Comparison of ENCODE assay signal across 8 mouse cellular contexts in genomic region chr15:11590542-11591116, GRCm38 (mm10).
A peak's percentile ranks its signal among the peaks of the same experiment; 100 is the strongest.
DNase-seq lines count a peak whose midpoint lies in the region; ATAC-seq and TF ChIP-seq lines count a peak whose summit lies in the region.

No protein-coding gene starts in this region.

- DNase-seq in forebrain, embryonic 14.5 days (ENCODE audit: low spot score), result peak; percentile 69
- no peak for DNase-seq in forebrain, embryonic 11.5 days (ENCODE audit: low spot score)
- no peak for DNase-seq in liver, postnatal 0 days
- DNase-seq in liver, embryonic 11.5 days (ENCODE audit: low spot score), result no peak
- peak; percentile 61 for DNase-seq in embryo, embryonic 11 days
- DNase-seq in lung, postnatal 10 days, result peak; percentile 68
- DNase-seq in forebrain, embryonic 10.5 days (ENCODE audit: extremely low spot score, low spot score), result no peak

- H3K9ac ChIP-seq in forebrain, embryonic 14.5 days (ENCODE audit: low read length), result no peak overlapping the region
- H3K9ac ChIP-seq in forebrain, embryonic 11.5 days (ENCODE audit: low read length), result no peak overlapping the region
- no peak overlapping the region for H3K9ac ChIP-seq in liver, postnatal 0 days (replicated peaks)
- no peak overlapping the region for H3K9ac ChIP-seq in liver, embryonic 11.5 days (ENCODE audit: low read depth, low read length)

- no peak overlapping the region for H3K4me3 ChIP-seq in forebrain, embryonic 14.5 days (ENCODE audit: low read depth, low read length)
- H3K4me3 ChIP-seq in forebrain, embryonic 11.5 days (ENCODE audit: low read depth, low read length), result no peak overlapping the region
- no peak overlapping the region for H3K4me3 ChIP-seq in liver, postnatal 0 days (ENCODE audit: low read depth, low read length)
- no peak overlapping the region for H3K4me3 ChIP-seq in liver, embryonic 11.5 days (ENCODE audit: low read depth, low read length)
- no peak overlapping the region for H3K4me3 ChIP-seq in forebrain, embryonic 10.5 days

- H3K9me3 ChIP-seq in forebrain, embryonic 14.5 days (replicated peaks; ENCODE audit: control insufficient read depth, low read length), result no peaks in the 10 kb centered on the region
- H3K9me3 ChIP-seq in forebrain, embryonic 11.5 days (ENCODE audit: control insufficient read depth, low read length), result no peaks in the 10 kb centered on the region
- H3K9me3 ChIP-seq in liver, postnatal 0 days (ENCODE audit: low read length), result no peaks in the 10 kb centered on the region
- H3K9me3 ChIP-seq in liver, embryonic 11.5 days (ENCODE audit: control insufficient read depth, low read length), result no peaks in the 10 kb centered on the region
- no peaks in the 10 kb centered on the region for H3K9me3 ChIP-seq in forebrain, embryonic 10.5 days

- TF ChIP-seq EP300 in liver, postnatal 0 days (IDR thresholded peaks at IDR 0.05; ENCODE audit: low read depth), result no peak

- 57% methylated on average over 9 of the region's 9 CpGs for WGBS in forebrain, embryonic 14.5 days
- WGBS in forebrain, embryonic 11.5 days, result 60% methylated on average over 9 of the region's 9 CpGs
- WGBS in liver, postnatal 0 days (ENCODE audit: insufficient replicate concordance), result 25% methylated on average over 9 of the region's 9 CpGs
- 38% methylated on average over 9 of the region's 9 CpGs for WGBS in liver, embryonic 11.5 days
- 55% methylated on average over 9 of the region's 9 CpGs for WGBS in forebrain, embryonic 10.5 days

- peak; percentile 73 for ATAC-seq in forebrain, embryonic 14.5 days
- no peak for ATAC-seq in forebrain, embryonic 11.5 days (replicated peaks; ENCODE audit: low FRiP score)
- no peak for ATAC-seq in liver, postnatal 0 days
- ATAC-seq in liver, embryonic 11.5 days (replicated peaks; ENCODE audit: low FRiP score), result no peak
- ATAC-seq in granulocyte monocyte progenitor cell, adult 5-6 weeks (replicated peaks; ENCODE audit: poor library complexity, severe bottlenecking), result no peak

- TF ChIP-seq CTCF in liver, postnatal 0 days (IDR thresholded peaks at IDR 0.05; ENCODE audit: low read depth), result peak; percentile 68

- no peaks in the 10 kb centered on the region for H3K27me3 ChIP-seq in forebrain, embryonic 14.5 days (replicated peaks; ENCODE audit: control insufficient read depth, insufficient read depth, low read length)
- no peaks in the 10 kb centered on the region for H3K27me3 ChIP-seq in forebrain, embryonic 11.5 days (ENCODE audit: control insufficient read depth, insufficient read depth, low read length)
- H3K27me3 ChIP-seq in liver, postnatal 0 days (ENCODE audit: insufficient read depth, low read length), result no peaks in the 10 kb centered on the region
- no peaks in the 10 kb centered on the region for H3K27me3 ChIP-seq in liver, embryonic 11.5 days (replicated peaks; ENCODE audit: control insufficient read depth, insufficient read depth, low read length)
- no peaks in the 10 kb centered on the region for H3K27me3 ChIP-seq in forebrain, embryonic 10.5 days (ENCODE audit: poor library complexity, severe bottlenecking)

- H3K36me3 ChIP-seq in forebrain, embryonic 14.5 days (ENCODE audit: control insufficient read depth, insufficient read depth, low read length), result no peaks in the 10 kb centered on the region
- H3K36me3 ChIP-seq in forebrain, embryonic 11.5 days (ENCODE audit: control insufficient read depth, insufficient read depth, low read length), result no peaks in the 10 kb centered on the region
- no peaks in the 10 kb centered on the region for H3K36me3 ChIP-seq in liver, postnatal 0 days (replicated peaks; ENCODE audit: insufficient read depth, low read length)
- H3K36me3 ChIP-seq in liver, embryonic 11.5 days (ENCODE audit: control insufficient read depth, insufficient read depth, low read length), result no peaks in the 10 kb centered on the region
- no peaks in the 10 kb centered on the region for H3K36me3 ChIP-seq in forebrain, embryonic 10.5 days (replicated peaks)

- H3K4me1 ChIP-seq in forebrain, embryonic 14.5 days (ENCODE audit: control insufficient read depth, insufficient read depth, low read length), result no peaks in the 10 kb centered on the region
- no peaks in the 10 kb centered on the region for H3K4me1 ChIP-seq in forebrain, embryonic 11.5 days (replicated peaks; ENCODE audit: control insufficient read depth, insufficient read depth, low read length)
- no peaks in the 10 kb centered on the region for H3K4me1 ChIP-seq in liver, postnatal 0 days (ENCODE audit: insufficient read depth)
- H3K4me1 ChIP-seq in liver, embryonic 11.5 days (replicated peaks; ENCODE audit: control insufficient read depth, insufficient read depth, low read length), result no peaks in the 10 kb centered on the region
- no peaks in the 10 kb centered on the region for H3K4me1 ChIP-seq in forebrain, embryonic 10.5 days

- no peak overlapping the region for H3K27ac ChIP-seq in forebrain, embryonic 14.5 days (ENCODE audit: low read depth, low read length)
- H3K27ac ChIP-seq in forebrain, embryonic 11.5 days (ENCODE audit: low read depth, low read length), result no peak overlapping the region
- H3K27ac ChIP-seq in liver, postnatal 0 days (ENCODE audit: low read depth), result no peak overlapping the region
- no peak overlapping the region for H3K27ac ChIP-seq in liver, embryonic 11.5 days (ENCODE audit: low read depth, low read length)
- H3K27ac ChIP-seq in forebrain, embryonic 10.5 days, result no peak overlapping the region

- no peak overlapping the region for H3K4me2 ChIP-seq in forebrain, embryonic 14.5 days (ENCODE audit: low read length)
- no peak overlapping the region for H3K4me2 ChIP-seq in forebrain, embryonic 11.5 days (ENCODE audit: low read depth, low read length, severe bottlenecking)
- H3K4me2 ChIP-seq in liver, postnatal 0 days (ENCODE audit: low read depth, low read length), result no peak overlapping the region
- no peak overlapping the region for H3K4me2 ChIP-seq in liver, embryonic 11.5 days

Comparison
In these comparisons a context has a peak if more than half of its experiments do, and no peak if none do; other contexts are left out.
1. DNase-seq: peak in forebrain, embryonic 14.5 days (single experiment), embryo, embryonic 11 days (single experiment) and lung, postnatal 10 days (single experiment); none in forebrain, embryonic 11.5 days (single experiment), liver, postnatal 0 days (single experiment), liver, embryonic 11.5 days (single experiment) and forebrain, embryonic 10.5 days (single experiment).